Mouse (Mus musculus): ENCODE results near the gene 9430038I01Rik. TPM values are rescaled to one million over a fixed set of nuclear protein-coding genes. Genes with fewer than 3 reads are reported as not detected.
"Not testable (repeated sequence)": the region's sequence is repeated elsewhere in the genome, so short reads cannot be mapped to it uniquely, and the experiment has no call there.

The 9430038I01Rik gene
- 13.2 and 13.6 TPM in 2 replicates for polyA plus RNA-seq (2012; ENCODE audit: insufficient read depth, insufficient read length, missing spikeins)

GRCm38 (mm10) chr7:137410337-137411197 lies at the start of gene 9430038I01Rik:
Gene 9430038I01Rik, minus strand, starts transcription at chr7:137410762.
- H3K27ac ChIP-seq (ENCODE audit: insufficient read depth, low read depth, low read length): peak within 1 kb of the TSS; percentile 84
- peak within 1 kb of the TSS; percentile 74 for H3K4me3 ChIP-seq (ENCODE audit: insufficient read depth, low read length)
- TF ChIP-seq CTCF (IDR thresholded peaks at IDR 0.05; ENCODE audit: low read depth, low read length) (no peak), POLR2A (IDR thresholded peaks at IDR 0.05; ENCODE audit: borderline replicate concordance, low read depth, low read length) (no peak)
- H3K4me1 ChIP-seq (ENCODE audit: control insufficient read depth, insufficient read depth, low read length): peaks cover 25% of the 10 kb centered on the region

- H3K27ac ChIP-seq (ENCODE audit: insufficient read depth, low read depth, low read length): no peak overlapping the region
- TF ChIP-seq POLR2A (IDR thresholded peaks at IDR 0.05; ENCODE audit: borderline replicate concordance, low read depth, low read length): no peak
- TF ChIP-seq CTCF (IDR thresholded peaks at IDR 0.05; ENCODE audit: low read depth, low read length): no peak
- H3K4me1 ChIP-seq (ENCODE audit: control insufficient read depth, insufficient read depth, low read length): no peaks in the 10 kb centered on the region; the same call in 1 of the 2 replicates
- H3K4me3 ChIP-seq (ENCODE audit: insufficient read depth, low read length): no peak overlapping the region
These were observed 34.8 kb upstream of the 9430038I01Rik start for GRCm38 (mm10) chr7:137445321-137445720.

GRCm38 (mm10) chr7:137442951-137443350 lies 32.4 kb upstream of the 9430038I01Rik start:
- TF ChIP-seq POLR2A (IDR thresholded peaks at IDR 0.05; ENCODE audit: borderline replicate concordance, low read depth, low read length) (no peak), CTCF (IDR thresholded peaks at IDR 0.05; ENCODE audit: low read depth, low read length) (no peak)

GRCm38 (mm10) chr7:137438962-137439361 lies 28.4 kb upstream of the 9430038I01Rik start:
- not testable (repeated sequence) for H3K27ac ChIP-seq (ENCODE audit: insufficient read depth, low read depth, low read length)
- Histone ChIP-seq H3K4me3 (ENCODE audit: insufficient read depth, low read length) (peak overlapping the region; percentile 100), H3K4me1 (ENCODE audit: control insufficient read depth, insufficient read depth, low read length) (peaks cover 12% of the 10 kb centered on the region)

More at GRCm38 (mm10) chr7:137442951-137443350, 32.4 kb upstream of the 9430038I01Rik start:
- H3K4me3 ChIP-seq (ENCODE audit: insufficient read depth, low read length): no peak overlapping the region
- peaks cover 4% of the 10 kb centered on the region for H3K4me1 ChIP-seq (ENCODE audit: control insufficient read depth, insufficient read depth, low read length)
- no peak overlapping the region for H3K27ac ChIP-seq (ENCODE audit: insufficient read depth, low read depth, low read length)

- no peak for TF ChIP-seq CTCF (IDR thresholded peaks at IDR 0.05; ENCODE audit: low read depth, low read length)
- TF ChIP-seq POLR2A (IDR thresholded peaks at IDR 0.05; ENCODE audit: borderline replicate concordance, low read depth, low read length): no peak
- Histone ChIP-seq H3K4me1 (ENCODE audit: control insufficient read depth, insufficient read depth, low read length) (peaks cover 12% of the 10 kb centered on the region), H3K27ac (ENCODE audit: insufficient read depth, low read depth, low read length) (peak overlapping the region; percentile 44), H3K4me3 (ENCODE audit: insufficient read depth, low read length) (peak overlapping the region; percentile 100)
These were observed 27.6 kb upstream of the 9430038I01Rik start for GRCm38 (mm10) chr7:137438179-137438550.

GRCm38 (mm10) chr7:137437440-137438178 lies 27.0 kb upstream of the 9430038I01Rik start, which contains the start of gene Glrx3:
Gene Glrx3, plus strand, starts transcription at chr7:137437614.
- peak within 1 kb of the TSS; percentile 100 for H3K4me3 ChIP-seq (ENCODE audit: insufficient read depth, low read length)
- H3K4me1 ChIP-seq (ENCODE audit: control insufficient read depth, insufficient read depth, low read length): peaks cover 12% of the 10 kb centered on the region
- TF ChIP-seq CTCF (IDR thresholded peaks at IDR 0.05; ENCODE audit: low read depth, low read length) (no peak), POLR2A (IDR thresholded peaks at IDR 0.05; ENCODE audit: borderline replicate concordance, low read depth, low read length) (no peak)
- peak within 1 kb of the TSS; percentile 44 for H3K27ac ChIP-seq (ENCODE audit: insufficient read depth, low read depth, low read length)

- peaks cover 12% of the 10 kb centered on the region for H3K4me1 ChIP-seq (ENCODE audit: control insufficient read depth, insufficient read depth, low read length)
- no peak for TF ChIP-seq POLR2A (IDR thresholded peaks at IDR 0.05; ENCODE audit: borderline replicate concordance, low read depth, low read length)
- TF ChIP-seq CTCF (IDR thresholded peaks at IDR 0.05; ENCODE audit: low read depth, low read length): no peak
- H3K27ac ChIP-seq (ENCODE audit: insufficient read depth, low read depth, low read length): peak overlapping the region; percentile 25
- no peak overlapping the region for H3K4me3 ChIP-seq (ENCODE audit: insufficient read depth, low read length)
These were observed 26.3 kb upstream of the 9430038I01Rik start for GRCm38 (mm10) chr7:137436901-137437300.

- no peak overlapping the region for H3K4me3 ChIP-seq (ENCODE audit: insufficient read depth, low read length)
- no peak for TF ChIP-seq POLR2A (IDR thresholded peaks at IDR 0.05; ENCODE audit: borderline replicate concordance, low read depth, low read length)
- no peak for TF ChIP-seq CTCF (IDR thresholded peaks at IDR 0.05; ENCODE audit: low read depth, low read length)
- peaks cover 10% of the 10 kb centered on the region for H3K4me1 ChIP-seq (ENCODE audit: control insufficient read depth, insufficient read depth, low read length)
- no peak overlapping the region for H3K27ac ChIP-seq (ENCODE audit: insufficient read depth, low read depth, low read length)
These were observed 21.4 kb upstream of the 9430038I01Rik start for GRCm38 (mm10) chr7:137431769-137432603.

GRCm38 (mm10) chr7:137426693-137427092 lies 16.1 kb upstream of the 9430038I01Rik start:
- TF ChIP-seq POLR2A (IDR thresholded peaks at IDR 0.05; ENCODE audit: borderline replicate concordance, low read depth, low read length) (no peak), CTCF (IDR thresholded peaks at IDR 0.05; ENCODE audit: low read depth, low read length) (no peak)
- H3K4me3 ChIP-seq (ENCODE audit: insufficient read depth, low read length): no peak overlapping the region

More at GRCm38 (mm10) chr7:137426693-137427092, 16.1 kb upstream of the 9430038I01Rik start:
- peaks cover 7% of the 10 kb centered on the region for H3K4me1 ChIP-seq (ENCODE audit: control insufficient read depth, insufficient read depth, low read length)
- H3K27ac ChIP-seq (ENCODE audit: insufficient read depth, low read depth, low read length): no peak overlapping the region

All from bone marrow macrophage, adult 2 months (primary cell).